Mouse (Mus musculus) kidney, postnatal 36 days (tissue): ENCODE measurements around the gene Zfp423.

Experiments
- DNase-seq, 2 experiments: peaks; one replicate each; pipeline ENCODE4 v3.0.0; 2021 to 2022; ENCODE audit warnings: mixed read lengths in 2 of 2

Gene Zfp423

DNA sequence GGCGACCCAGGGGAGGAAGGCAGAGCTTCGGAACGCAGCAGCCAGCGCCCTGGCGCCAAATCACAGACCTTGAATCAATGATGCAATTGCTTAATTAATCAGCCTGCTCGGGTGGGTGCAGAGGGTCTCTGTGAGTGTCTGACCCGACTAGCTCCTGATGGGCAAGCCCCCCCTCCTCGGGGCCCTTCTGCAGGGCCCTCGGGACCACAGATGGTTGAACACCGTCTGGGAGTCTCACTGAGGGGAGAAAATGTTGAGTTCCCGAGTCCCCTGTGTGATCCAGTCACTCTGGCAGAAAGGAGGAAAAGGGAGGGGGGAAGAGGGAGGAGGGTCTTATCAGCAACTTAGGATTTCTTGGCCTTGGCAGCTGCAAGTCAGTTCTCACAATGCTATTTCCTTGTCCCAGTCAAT is 124.0 kb downstream of the Zfp423 start:
- no peak for DNase-seq

DNA sequence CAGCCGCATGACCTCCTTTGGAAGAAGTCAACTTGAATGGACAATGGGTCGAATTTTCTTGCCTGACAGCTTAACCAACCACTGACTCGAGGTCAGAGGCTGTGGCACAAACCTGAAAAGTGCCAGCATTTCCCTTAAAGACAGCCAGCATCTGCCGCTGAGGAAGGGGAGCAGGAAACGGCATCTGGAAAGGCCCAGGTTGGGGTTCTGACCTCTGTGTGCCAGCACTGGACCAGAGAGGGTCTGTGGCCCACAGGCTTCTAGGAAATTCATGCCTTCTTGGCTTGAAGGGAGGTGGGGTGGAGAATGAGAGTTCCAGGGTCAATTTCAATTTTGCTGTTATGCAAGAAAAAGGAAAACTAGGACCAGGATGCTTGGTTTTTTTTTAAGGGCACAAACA is 124.7 kb downstream of the Zfp423 start:
- DNase-seq = no peak

DNA sequence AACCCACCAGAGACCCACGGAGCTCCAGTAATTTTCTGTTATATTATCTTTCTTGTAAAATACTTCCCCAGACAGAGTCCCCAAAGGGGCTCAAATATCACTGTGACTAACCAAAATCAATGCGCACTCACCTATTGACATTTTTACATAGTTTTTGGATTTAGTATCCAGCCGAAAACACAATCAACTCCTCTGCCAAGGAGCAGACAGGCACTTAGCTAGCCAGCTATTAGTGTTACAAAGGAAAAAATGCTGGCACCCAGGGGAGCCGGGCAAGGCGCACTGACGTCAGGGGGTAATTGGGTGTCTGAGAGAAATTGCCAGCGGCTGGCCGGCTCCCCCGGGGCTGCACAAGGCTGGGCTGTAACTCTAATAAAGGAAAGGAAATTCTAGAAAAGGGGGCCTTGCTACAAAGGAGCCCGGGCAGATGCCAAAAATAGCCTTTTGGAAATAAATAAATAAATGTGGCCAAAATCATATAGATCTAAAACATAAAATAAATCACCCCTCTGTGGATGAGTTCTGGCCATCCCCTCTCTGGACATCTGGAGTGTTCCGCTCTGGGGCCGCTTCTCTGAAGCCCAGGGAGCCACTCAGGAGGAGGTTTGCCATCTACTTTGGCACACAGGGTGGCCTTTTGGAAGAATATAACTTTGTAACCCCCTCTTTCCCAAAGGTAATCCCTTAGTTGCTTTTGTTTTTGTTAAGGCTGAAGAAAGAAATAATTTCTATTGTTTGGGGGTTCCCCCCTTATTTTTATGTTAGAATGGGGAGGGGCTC is 125.4 kb downstream of the Zfp423 start:
- DNase-seq = no peak

- DNase-seq = no peak
These were observed 126.1 kb downstream of the Zfp423 start for GRCm38 (mm10) chr8:87833339-87833738.

DNA sequence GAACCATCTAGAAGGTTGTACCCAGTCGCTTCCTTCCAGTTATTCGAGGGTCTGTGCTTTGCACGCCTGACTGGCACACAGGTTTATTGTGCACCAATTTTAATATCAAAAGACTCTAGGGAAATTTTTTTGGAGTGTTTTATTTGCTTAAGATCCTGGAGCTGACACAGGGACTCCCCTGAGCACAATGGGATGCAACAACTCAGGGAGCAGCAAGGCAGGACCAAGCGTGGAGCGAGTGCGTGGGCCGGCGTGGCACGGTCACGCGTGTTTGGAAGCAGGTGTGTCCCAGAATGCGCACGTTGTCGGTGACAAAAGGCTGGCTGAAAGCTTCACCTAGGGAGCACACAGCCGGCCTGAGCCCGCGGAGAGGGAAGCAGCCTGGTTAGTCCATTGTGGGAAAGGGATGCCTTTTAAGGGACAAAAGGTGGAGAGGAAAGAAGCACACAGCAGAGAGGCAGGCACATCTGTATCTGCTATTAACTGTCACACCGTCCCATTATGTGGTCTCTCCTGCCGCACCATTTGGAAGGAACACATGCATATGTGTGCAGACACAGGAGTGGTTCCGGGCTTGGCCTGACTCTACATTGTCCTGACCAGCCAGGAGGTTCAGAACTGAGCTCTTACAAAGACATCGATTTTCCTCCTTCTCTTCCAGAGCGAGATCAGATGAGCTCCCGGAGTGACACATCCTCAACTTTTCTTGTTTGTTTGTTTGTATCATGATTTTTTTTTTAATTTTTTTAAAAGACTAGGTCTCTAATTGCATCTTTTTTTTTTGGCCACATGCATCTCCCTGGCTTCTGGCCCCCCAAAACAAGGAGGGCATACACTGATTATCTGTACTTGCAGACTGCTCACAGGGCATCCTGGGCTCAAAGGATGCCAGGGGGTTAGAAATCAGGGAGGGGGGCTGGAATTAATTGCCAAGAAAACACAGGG is 126.7 kb downstream of the Zfp423 start:
- DNase-seq = no peak

GRCm38 (mm10) chr8:87831567-87831966 is 127.8 kb downstream of the Zfp423 start:
- DNase-seq = no peak

- DNase-seq = peak in 1 of 2 experiments; percentile 11
These were observed 128.3 kb downstream of the Zfp423 start for GRCm38 (mm10) chr8:87831116-87831515.

- DNase-seq = peak in 1 of 2 experiments; percentile 21
These were observed 129.2 kb downstream of the Zfp423 start for GRCm38 (mm10) chr8:87830200-87830599.

GRCm38 (mm10) chr8:87826013-87826660 is 133.3 kb downstream of the Zfp423 start:
- DNase-seq = no peak

- DNase-seq = no peak
These were observed 136.2 kb downstream of the Zfp423 start for GRCm38 (mm10) chr8:87823172-87823571.

- no peak for DNase-seq
These were observed 136.7 kb downstream of the Zfp423 start for GRCm38 (mm10) chr8:87822690-87823089.

GRCm38 (mm10) chr8:87822175-87822574 is 137.2 kb downstream of the Zfp423 start:
- DNase-seq = no peak

DNA sequence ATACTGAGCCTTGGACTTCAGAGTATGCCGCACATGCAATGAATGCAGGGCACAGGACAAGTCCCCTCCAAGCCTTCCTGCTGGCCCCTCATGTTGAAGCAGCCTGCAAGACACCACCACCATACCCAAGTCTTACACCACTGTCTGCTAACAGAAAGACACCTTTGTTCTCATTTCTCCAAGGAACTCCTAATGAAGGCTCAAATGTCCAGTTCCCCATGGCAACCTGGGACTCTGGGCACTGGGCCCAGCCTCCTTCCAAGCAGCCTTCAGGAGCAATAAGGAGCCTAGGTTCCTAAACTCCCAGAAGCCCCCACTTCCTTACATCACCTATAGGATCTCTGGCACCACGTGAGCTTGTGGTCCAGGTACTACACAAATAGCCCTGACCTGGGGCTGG is 137.7 kb downstream of the Zfp423 start:
- no peak for DNase-seq

DNA sequence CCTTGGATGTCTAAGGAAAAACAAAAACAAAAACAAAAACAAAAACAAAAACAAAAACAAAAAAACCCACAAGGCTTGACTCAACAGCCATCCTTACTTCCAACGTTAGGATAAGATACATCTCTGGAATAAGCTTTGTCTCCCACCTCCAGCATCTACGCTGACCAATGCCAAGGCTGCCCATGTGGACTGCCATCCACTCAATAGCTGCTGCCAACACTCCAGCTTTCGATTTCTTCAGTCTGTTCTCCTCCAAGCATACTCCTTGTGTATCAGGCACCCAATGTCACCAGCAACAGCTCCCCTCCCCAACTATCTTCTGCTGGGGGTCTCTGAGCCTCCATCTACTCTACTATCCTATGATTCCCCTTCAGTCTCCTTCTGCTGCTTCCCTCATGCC is 140.1 kb downstream of the Zfp423 start:
- DNase-seq = no peak

DNA sequence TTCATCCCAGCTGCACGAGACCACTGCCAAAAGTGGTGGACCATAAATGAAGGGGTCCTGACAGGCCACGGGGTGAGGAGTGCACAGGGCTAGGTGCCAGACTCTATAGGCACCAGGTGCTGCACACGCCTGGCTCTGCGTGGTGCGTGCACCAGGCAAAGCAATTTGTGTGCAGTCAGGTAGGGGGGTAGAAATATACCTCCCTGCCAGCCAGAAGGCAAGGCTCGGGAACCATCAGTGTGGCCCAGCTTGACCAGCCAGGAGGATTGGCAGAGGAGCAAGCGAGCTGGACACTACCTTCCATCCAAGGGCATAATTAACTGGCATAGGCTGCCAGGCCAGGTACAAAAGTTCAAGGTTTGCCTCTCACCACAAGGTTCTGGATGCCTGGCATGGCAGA is 140.9 kb downstream of the Zfp423 start:
- no peak for DNase-seq

DNA sequence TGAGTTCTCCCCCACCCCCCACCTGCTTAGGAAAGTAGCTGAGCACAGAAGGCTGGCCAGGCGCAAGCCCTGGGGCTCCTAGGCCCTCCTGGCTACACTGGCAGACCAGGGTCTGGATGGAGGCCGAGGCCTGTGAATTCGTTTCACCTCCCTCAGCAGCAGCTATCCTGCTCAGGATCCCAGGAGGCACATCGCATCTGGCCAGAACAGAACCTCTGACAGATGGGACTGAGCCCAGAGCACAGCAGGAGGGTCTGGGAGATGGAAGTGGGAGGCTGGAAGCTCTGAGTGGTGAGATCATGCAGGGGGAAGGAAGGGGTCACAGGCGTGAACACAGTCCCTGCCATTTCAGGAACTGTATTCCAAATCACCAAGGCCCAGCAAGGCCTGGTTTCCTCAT is 143.3 kb downstream of the Zfp423 start:
- DNase-seq = no peak

DNA sequence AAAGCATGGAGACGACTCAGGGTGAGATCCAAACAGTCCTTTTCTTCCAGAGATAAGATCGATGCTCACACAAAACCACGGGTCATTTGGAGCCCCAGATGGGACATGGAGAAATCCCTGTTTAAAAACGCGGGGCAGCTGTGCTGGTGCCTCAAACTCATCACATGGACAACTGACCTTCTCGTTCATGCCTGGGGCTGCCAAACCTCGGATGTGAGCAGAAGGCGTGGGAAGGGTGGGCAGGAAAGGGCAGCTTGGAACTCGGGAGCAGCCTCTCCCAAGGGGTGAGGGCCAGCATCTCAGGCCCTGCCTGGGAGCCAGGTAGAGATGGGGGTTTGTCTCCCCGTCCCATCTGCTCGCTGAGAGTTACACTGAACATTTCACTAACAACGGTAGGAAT is 146.7 kb downstream of the Zfp423 start:
- no peak for DNase-seq

GRCm38 (mm10) chr8:87812069-87812449 is 147.3 kb downstream of the Zfp423 start:
- DNase-seq = no peak

- DNase-seq = peak in 1 of 2 experiments; percentile 40
These were observed 147.9 kb downstream of the Zfp423 start for GRCm38 (mm10) chr8:87811399-87812068.

- no peak for DNase-seq
These were observed 148.6 kb downstream of the Zfp423 start for GRCm38 (mm10) chr8:87810771-87811170.

DNA sequence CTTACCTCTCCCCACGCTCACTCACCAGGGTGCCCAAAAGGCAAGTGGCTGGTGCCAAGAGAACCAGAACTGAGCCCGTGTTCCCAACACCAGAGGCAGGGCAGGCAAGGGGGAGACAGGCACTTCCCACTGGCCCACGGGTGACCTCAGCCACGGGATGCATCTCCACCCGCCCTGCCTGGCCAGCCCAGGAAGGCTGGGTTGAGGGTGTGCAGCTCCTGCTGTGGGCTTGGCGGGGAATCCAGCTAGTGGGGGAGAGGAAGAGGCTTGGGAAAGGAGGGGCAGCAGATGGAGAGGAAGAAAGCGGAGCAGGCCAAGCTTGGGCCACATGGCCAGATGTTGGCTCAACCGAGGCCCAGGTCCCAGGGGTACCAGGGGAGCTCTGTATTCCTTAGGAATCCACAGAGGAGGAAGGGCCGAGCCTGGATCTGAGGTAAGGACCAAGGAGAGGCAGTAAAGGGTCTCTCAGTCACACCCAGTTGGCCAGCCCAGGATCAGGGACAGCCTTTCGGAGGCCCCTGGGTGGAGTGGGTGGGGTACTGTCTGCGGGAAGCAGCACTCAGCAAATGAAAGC is 155.0 kb downstream of the Zfp423 start:
- peak; percentile 58 to 66 for DNase-seq

GRCm38 (mm10) chr8:87803437-87803836 is 156.0 kb downstream of the Zfp423 start:
- no peak for DNase-seq
